Mouse (Mus musculus): ENCODE data around the gene Hist1h2bb. TPM values are rescaled to one million over a fixed set of nuclear protein-coding genes. Genes with fewer than 3 reads are reported as not detected.

The Hist1h2bb gene
- polyA plus RNA-seq, 1 experiment: 1.3 TPM

DNA sequence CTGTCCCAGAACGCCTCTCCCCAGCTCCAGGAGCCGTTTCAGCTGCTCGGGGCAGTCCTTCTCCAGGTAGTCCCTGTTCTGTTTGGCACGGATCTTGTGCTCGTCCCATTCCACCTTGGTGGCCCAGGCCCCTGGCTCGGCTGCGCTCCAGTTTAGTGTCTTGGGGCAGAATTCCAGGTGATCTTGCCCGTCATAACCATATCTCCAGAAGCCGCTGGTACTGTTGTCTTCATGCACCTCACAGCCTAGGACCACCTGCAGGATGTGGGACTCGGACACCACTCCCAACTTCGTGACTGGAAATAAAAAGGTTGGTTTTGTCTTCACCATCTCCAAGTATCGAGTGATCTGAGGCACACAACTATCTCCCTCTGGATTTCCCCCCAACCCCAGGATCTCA lies 39.8 kb upstream of the Hist1h2bb start:
- Histone ChIP-seq H3K36me3 (ENCODE audit: control insufficient read depth, insufficient read depth) (no peaks in the 10 kb centered on the region), H3K79me2 (ENCODE audit: control insufficient read depth, insufficient read depth) (no peaks in the 10 kb centered on the region), H3K4me3 (no peak overlapping the region), H3ac (ENCODE audit: control insufficient read depth, insufficient read length) (no peak overlapping the region), H3K4me2 (ENCODE audit: low read depth) (no peak overlapping the region), H3K27me3 (ENCODE audit: control insufficient read depth, insufficient read depth, insufficient read length) (no peaks in the 10 kb centered on the region)
- TF ChIP-seq POLR2A (IDR thresholded peaks at IDR 0.05; ENCODE audit: insufficient read length, low read depth) (no peak), MAX (IDR thresholded peaks at IDR 0.05; ENCODE audit: low read depth) (no peak), MYOG (IDR thresholded peaks at IDR 0.05; ENCODE audit: control insufficient read depth in 1 of 3, insufficient read depth in 1 of 3, insufficient read length in 2 of 3, low read depth in 2 of 3) (no peak), TCF3 (IDR thresholded peaks at IDR 0.05; ENCODE audit: insufficient read length, low read depth) (no peak), USF1 (IDR thresholded peaks at IDR 0.05; ENCODE audit: low read depth) (no peak), CEBPB (IDR thresholded peaks at IDR 0.05; ENCODE audit: insufficient read depth, poor library complexity, severe bottlenecking) (no peak), TCF12 (IDR thresholded peaks at IDR 0.05; ENCODE audit: insufficient read depth, poor library complexity, severe bottlenecking) (no peak), REST (IDR thresholded peaks at IDR 0.05; ENCODE audit: insufficient read depth, insufficient read length) (no peak), POLR2AphosphoS2 (IDR thresholded peaks at IDR 0.05; ENCODE audit: insufficient read length, low read depth) (no peak), E2F4 (IDR thresholded peaks at IDR 0.05; ENCODE audit: insufficient read depth) (no peak), SRF (IDR thresholded peaks at IDR 0.05; ENCODE audit: control insufficient read depth, insufficient read length, low read depth) (no peak), MYOD1 (IDR thresholded peaks at IDR 0.05; ENCODE audit: control insufficient read depth in 1 of 3, insufficient read length in 2 of 3, low read depth in 2 of 3) (no peak)

- H3ac ChIP-seq (ENCODE audit: control insufficient read depth, insufficient read length): no peak overlapping the region
- no peak overlapping the region for H3K4me3 ChIP-seq
- TF ChIP-seq MAX (IDR thresholded peaks at IDR 0.05; ENCODE audit: low read depth) (no peak), SRF (IDR thresholded peaks at IDR 0.05; ENCODE audit: control insufficient read depth, insufficient read length, low read depth) (no peak), MYOG (IDR thresholded peaks at IDR 0.05; ENCODE audit: control insufficient read depth in 1 of 3, insufficient read depth in 1 of 3, insufficient read length in 2 of 3, low read depth in 2 of 3) (no peak), TCF3 (IDR thresholded peaks at IDR 0.05; ENCODE audit: insufficient read length, low read depth) (no peak), MYOD1 (IDR thresholded peaks at IDR 0.05; ENCODE audit: control insufficient read depth in 1 of 3, insufficient read length in 2 of 3, low read depth in 2 of 3) (no peak), CEBPB (IDR thresholded peaks at IDR 0.05; ENCODE audit: insufficient read depth, poor library complexity, severe bottlenecking) (no peak), POLR2AphosphoS2 (IDR thresholded peaks at IDR 0.05; ENCODE audit: insufficient read length, low read depth) (no peak), POLR2A (IDR thresholded peaks at IDR 0.05; ENCODE audit: insufficient read length, low read depth) (no peak)
- H3K27me3 ChIP-seq (ENCODE audit: control insufficient read depth, insufficient read depth, insufficient read length): no peaks in the 10 kb centered on the region
- no peak overlapping the region for H3K4me2 ChIP-seq (ENCODE audit: low read depth)
- no peaks in the 10 kb centered on the region for H3K36me3 ChIP-seq (ENCODE audit: control insufficient read depth, insufficient read depth)
- H3K79me2 ChIP-seq (ENCODE audit: control insufficient read depth, insufficient read depth): no peaks in the 10 kb centered on the region
Observed at GRCm38 (mm10) chr13:23708041-23708440, 38.5 kb upstream of the Hist1h2bb start.

DNA sequence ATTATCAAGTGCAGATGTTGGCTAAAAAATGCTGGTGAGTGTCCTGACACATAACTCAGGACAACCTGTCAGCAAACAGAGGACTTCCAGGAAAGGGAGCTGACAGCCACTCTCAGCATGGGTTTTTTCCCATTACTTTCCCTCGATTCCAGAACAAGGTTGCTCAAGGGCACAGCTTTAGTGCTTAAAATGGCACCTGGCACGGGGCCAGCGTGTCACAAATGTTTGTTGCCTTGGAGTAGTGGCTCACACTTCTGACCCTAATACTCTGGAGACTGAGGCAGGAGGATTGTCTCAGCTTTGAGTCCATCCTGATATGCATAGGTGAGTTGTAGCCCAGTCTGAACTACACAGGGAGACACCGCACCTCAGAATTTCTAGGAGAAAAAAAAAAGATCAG lies 37.9 kb upstream of the Hist1h2bb start:
- H3ac ChIP-seq (ENCODE audit: control insufficient read depth, insufficient read length): no peak overlapping the region
- H3K36me3 ChIP-seq (ENCODE audit: control insufficient read depth, insufficient read depth): no peaks in the 10 kb centered on the region
- TF ChIP-seq TCF3 (IDR thresholded peaks at IDR 0.05; ENCODE audit: insufficient read length, low read depth): no peak
- no peak for TF ChIP-seq MYOG (IDR thresholded peaks at IDR 0.05; ENCODE audit: control insufficient read depth in 1 of 3, insufficient read depth in 1 of 3, insufficient read length in 2 of 3, low read depth in 2 of 3)
- no peak overlapping the region for H3K4me3 ChIP-seq
- H3K79me2 ChIP-seq (ENCODE audit: control insufficient read depth, insufficient read depth): no peaks in the 10 kb centered on the region
- no peak overlapping the region for H3K4me2 ChIP-seq (ENCODE audit: low read depth)
- H3K27me3 ChIP-seq (ENCODE audit: control insufficient read depth, insufficient read depth, insufficient read length): no peaks in the 10 kb centered on the region

DNA sequence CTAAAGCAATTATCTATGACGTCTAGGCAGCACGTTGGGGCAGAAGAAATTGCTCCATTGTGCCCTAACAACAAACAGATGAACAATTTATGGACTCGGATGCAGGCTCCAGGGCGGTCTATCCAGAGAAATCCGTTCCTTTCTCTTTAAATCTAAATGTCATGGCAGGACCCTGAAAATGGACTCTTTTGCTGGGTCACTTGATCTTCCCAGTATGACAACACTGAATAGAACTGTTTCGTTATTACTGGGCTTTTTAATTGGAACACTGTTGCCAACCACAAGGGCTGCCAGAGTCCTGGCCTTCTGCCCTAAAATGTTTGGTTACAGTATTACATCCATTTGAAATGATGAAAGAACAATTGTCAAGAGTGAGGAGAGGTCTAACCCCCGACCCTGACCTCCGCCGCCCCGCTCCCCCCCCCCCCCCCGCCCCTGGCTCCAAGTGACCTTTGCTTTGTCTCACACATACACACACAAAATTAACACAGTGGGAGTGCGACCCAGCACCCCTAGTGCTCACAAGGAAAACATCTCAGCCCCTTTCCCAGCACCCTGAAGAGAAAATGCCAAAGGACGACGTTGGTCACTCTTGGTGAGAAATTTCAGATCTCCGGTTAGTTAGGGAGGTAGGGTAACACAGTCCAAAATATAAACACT lies 36.7 kb upstream of the Hist1h2bb start:
- Histone ChIP-seq H3K4me3 (peak overlapping the region; percentile 34), H3K36me3 (ENCODE audit: control insufficient read depth, insufficient read depth) (no peaks in the 10 kb centered on the region), H3K4me2 (ENCODE audit: low read depth) (peak overlapping the region; percentile 99), H3K79me2 (ENCODE audit: control insufficient read depth, insufficient read depth) (no peaks in the 10 kb centered on the region), H3ac (ENCODE audit: control insufficient read depth, insufficient read length) (no peak overlapping the region), H3K27me3 (ENCODE audit: control insufficient read depth, insufficient read depth, insufficient read length) (no peaks in the 10 kb centered on the region)
- TF ChIP-seq SRF (IDR thresholded peaks at IDR 0.05; ENCODE audit: control insufficient read depth, insufficient read length, low read depth) (no peak), E2F4 (IDR thresholded peaks at IDR 0.05; ENCODE audit: insufficient read depth) (no peak), CEBPB (IDR thresholded peaks at IDR 0.05; ENCODE audit: insufficient read depth, poor library complexity, severe bottlenecking) (no peak), MYOD1 (IDR thresholded peaks at IDR 0.05; ENCODE audit: control insufficient read depth in 1 of 3, insufficient read length in 2 of 3, low read depth in 2 of 3) (no peak), MAX (IDR thresholded peaks at IDR 0.05; ENCODE audit: low read depth) (no peak), MYOG (IDR thresholded peaks at IDR 0.05; ENCODE audit: control insufficient read depth in 1 of 3, insufficient read depth in 1 of 3, insufficient read length in 2 of 3, low read depth in 2 of 3) (no peak), POLR2AphosphoS2 (IDR thresholded peaks at IDR 0.05; ENCODE audit: insufficient read length, low read depth) (no peak), POLR2A (IDR thresholded peaks at IDR 0.05; ENCODE audit: insufficient read length, low read depth) (no peak), TCF12 (IDR thresholded peaks at IDR 0.05; ENCODE audit: insufficient read depth, poor library complexity, severe bottlenecking) (no peak), USF1 (IDR thresholded peaks at IDR 0.05; ENCODE audit: low read depth) (no peak), TCF3 (IDR thresholded peaks at IDR 0.05; ENCODE audit: insufficient read length, low read depth) (no peak)
